Mouse (Mus musculus): ENCODE results near the gene Dcaf1. TPM values are rescaled to one million over a fixed set of nuclear protein-coding genes. Genes with fewer than 3 reads are reported as not detected.

Gene Dcaf1
- polyA plus RNA-seq (2016; fragmentation: Nextera tagmentation; extraction: Ambion mirVana), result 18.6 and 19.3 TPM in 2 replicates

- peak; percentile 90 for ATAC-seq
- H3K9ac ChIP-seq, result peak within 1 kb of the TSS; percentile 96
- no peaks in the 10 kb centered on the region for H3K9me3 ChIP-seq (replicated peaks)
- H3K4me2 ChIP-seq, result peak within 1 kb of the TSS; percentile 67
- no peaks in the 10 kb centered on the region for H3K27me3 ChIP-seq (replicated peaks)
- peaks cover 28% of the 10 kb centered on the region for H3K4me1 ChIP-seq
- H3K27ac ChIP-seq, result peak within 1 kb of the TSS; percentile 94
- under 1% methylated on average over 66 of the region's 71 CpGs for WGBS (ENCODE audit: insufficient replicate concordance)
- peaks cover 8% of the 10 kb centered on the region; the same call in 1 of the 2 replicates for H3K36me3 ChIP-seq
- H3K4me3 ChIP-seq, result peak within 1 kb of the TSS; percentile 100
Observed at GRCm38 (mm10) chr9:106821618-106822380, at the start of gene Dcaf1. Dcaf1 (plus strand) TSS chr9:106821874.

GRCm38 (mm10) chr9:106776116-106776515, 45.6 kb upstream of the Dcaf1 start:
- no peaks in the 10 kb centered on the region for H3K36me3 ChIP-seq
- H3K9ac ChIP-seq, result no peak overlapping the region
- no peak overlapping the region for H3K4me2 ChIP-seq
- no peak overlapping the region for H3K4me3 ChIP-seq
- no peaks in the 10 kb centered on the region for H3K27me3 ChIP-seq (replicated peaks)
- 36% methylated on average over 1 of the region's 1 CpGs for WGBS (ENCODE audit: insufficient replicate concordance)
- peaks cover 36% of the 10 kb centered on the region for H3K4me1 ChIP-seq
- no peaks in the 10 kb centered on the region for H3K9me3 ChIP-seq (replicated peaks)
- H3K27ac ChIP-seq, result no peak overlapping the region
- ATAC-seq, result peak; percentile 60; the same call in 1 of the 2 replicates

- Histone ChIP-seq H3K9me3 (replicated peaks) (no peaks in the 10 kb centered on the region), H3K36me3 (no peaks in the 10 kb centered on the region), H3K27ac (no peak overlapping the region), H3K9ac (no peak overlapping the region), H3K27me3 (replicated peaks) (no peaks in the 10 kb centered on the region), H3K4me1 (peaks cover 27% of the 10 kb centered on the region), H3K4me3 (no peak overlapping the region), H3K4me2 (no peak overlapping the region)
- ATAC-seq, result no peak
- WGBS (ENCODE audit: insufficient replicate concordance), result 78% methylated on average over 3 of the region's 3 CpGs
Observed at GRCm38 (mm10) chr9:106777423-106777822, 44.3 kb upstream of the Dcaf1 start.

- no peaks in the 10 kb centered on the region for H3K36me3 ChIP-seq
- 76% methylated on average over 4 of the region's 4 CpGs for WGBS (ENCODE audit: insufficient replicate concordance)
- H3K27ac ChIP-seq, result no peak overlapping the region
- no peak overlapping the region for H3K4me2 ChIP-seq
- no peak overlapping the region for H3K9ac ChIP-seq
- no peak for ATAC-seq
- H3K27me3 ChIP-seq (replicated peaks), result no peaks in the 10 kb centered on the region
- no peaks in the 10 kb centered on the region for H3K9me3 ChIP-seq (replicated peaks)
- H3K4me1 ChIP-seq, result peaks cover 21% of the 10 kb centered on the region
- no peak overlapping the region for H3K4me3 ChIP-seq
Observed at GRCm38 (mm10) chr9:106778319-106778718, 43.4 kb upstream of the Dcaf1 start.

GRCm38 (mm10) chr9:106780086-106780485, 41.6 kb upstream of the Dcaf1 start:
- Histone ChIP-seq H3K4me2 (no peak overlapping the region), H3K36me3 (no peaks in the 10 kb centered on the region), H3K27me3 (replicated peaks) (no peaks in the 10 kb centered on the region), H3K9me3 (replicated peaks) (no peaks in the 10 kb centered on the region), H3K4me1 (peaks cover 18% of the 10 kb centered on the region), H3K27ac (no peak overlapping the region), H3K4me3 (no peak overlapping the region), H3K9ac (no peak overlapping the region)
- no peak for ATAC-seq
- 87% methylated on average over 3 of the region's 3 CpGs for WGBS (ENCODE audit: insufficient replicate concordance)

DNA sequence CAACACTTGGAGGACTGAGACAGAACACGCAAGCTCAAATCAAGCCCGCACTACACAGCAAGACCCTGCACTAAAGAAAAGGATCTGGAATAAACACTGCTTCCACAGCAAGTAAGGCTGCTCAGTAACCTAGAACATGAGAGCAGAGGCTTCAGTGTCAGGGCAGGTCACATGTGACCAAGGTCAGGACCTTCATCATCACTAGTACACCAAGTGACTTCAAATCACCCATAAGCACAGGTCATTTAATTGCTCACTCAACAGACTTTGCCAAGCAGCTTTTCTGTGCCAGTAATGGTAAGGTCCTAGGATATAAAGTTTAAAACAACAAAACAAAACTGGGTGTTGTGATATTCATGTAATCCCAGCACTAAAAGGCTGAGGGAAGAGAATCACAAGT, 38.1 kb upstream of the Dcaf1 start:
- no peak for ATAC-seq
- 85% methylated on average over 2 of the region's 2 CpGs for WGBS (ENCODE audit: insufficient replicate concordance)
- Histone ChIP-seq H3K4me2 (no peak overlapping the region), H3K36me3 (no peaks in the 10 kb centered on the region), H3K27me3 (replicated peaks) (no peaks in the 10 kb centered on the region), H3K9me3 (replicated peaks) (no peaks in the 10 kb centered on the region), H3K4me1 (peaks cover 36% of the 10 kb centered on the region), H3K27ac (no peak overlapping the region), H3K9ac (no peak overlapping the region), H3K4me3 (no peak overlapping the region)

DNA sequence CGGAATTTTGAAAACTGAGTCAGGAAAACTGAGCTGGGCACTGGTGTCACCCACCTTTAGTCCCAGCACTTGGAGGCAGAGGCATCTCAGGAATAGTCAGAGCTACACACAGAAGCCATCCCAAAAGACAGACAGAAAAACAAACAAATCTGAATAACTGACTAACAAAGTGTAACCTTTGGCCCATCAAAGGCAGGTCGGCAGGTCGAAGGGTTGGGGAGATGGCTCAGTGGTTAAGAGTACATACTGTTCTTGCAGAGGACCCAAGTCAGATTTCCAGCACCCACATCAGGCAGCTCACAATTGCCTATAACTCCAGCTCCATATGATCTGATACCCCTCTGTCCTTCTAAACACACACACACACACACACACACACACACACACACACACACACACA, 36.5 kb upstream of the Dcaf1 start:
- Histone ChIP-seq H3K4me1 (peaks cover 41% of the 10 kb centered on the region), H3K9me3 (replicated peaks) (no peaks in the 10 kb centered on the region), H3K36me3 (no peaks in the 10 kb centered on the region), H3K27me3 (replicated peaks) (no peaks in the 10 kb centered on the region), H3K4me3 (no peak overlapping the region), H3K4me2 (no peak overlapping the region), H3K27ac (no peak overlapping the region), H3K9ac (no peak overlapping the region)
- 69% methylated on average over 3 of the region's 3 CpGs for WGBS (ENCODE audit: insufficient replicate concordance)
- ATAC-seq, result no peak

DNA sequence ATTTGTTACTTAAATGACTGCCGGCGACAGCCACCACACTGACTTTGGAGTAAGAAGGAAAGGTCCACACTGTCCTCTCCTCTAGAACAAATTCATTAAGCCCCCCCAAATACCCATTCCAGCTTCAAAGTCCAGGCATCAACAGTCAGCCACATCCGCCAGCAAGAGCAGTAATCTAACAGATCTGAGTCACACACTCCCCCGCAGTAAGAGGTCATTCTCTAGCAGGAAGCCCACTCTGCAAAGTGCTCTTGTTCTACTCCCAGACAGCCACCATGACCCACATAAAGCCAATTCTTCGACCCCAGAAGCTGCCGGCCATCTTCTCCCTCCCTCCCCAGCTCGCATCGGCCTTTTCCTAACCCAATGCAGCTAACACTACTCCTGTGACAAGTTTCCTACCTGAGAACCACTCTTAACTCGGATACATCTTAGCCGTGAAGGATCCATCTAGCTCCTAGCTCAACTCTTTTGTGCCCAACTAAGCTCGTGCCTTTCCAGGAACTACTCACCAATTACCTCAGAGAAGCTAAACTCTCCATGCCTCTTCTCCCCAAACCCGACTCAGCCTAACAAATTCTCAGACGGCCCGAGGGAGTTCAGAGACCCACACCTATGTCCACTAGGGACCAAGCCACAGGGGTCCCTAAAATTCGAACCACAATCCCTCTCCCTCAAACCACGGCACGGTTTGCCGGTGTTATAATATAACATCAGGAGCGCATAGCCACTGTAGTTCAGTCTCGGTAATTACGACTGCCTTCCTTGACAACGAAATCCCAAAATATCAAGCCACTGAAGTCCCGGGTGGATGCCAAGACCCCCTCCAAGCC, 33.5 kb upstream of the Dcaf1 start:
- peaks cover 40% of the 10 kb centered on the region for H3K4me1 ChIP-seq
- ATAC-seq, result peak; percentile 9; the same call in 1 of the 2 replicates
- H3K27me3 ChIP-seq (replicated peaks), result peaks cover 7% of the 10 kb centered on the region; the same call in 1 of the 2 replicates
- peak overlapping the region; percentile 96 for H3K4me3 ChIP-seq
- peak overlapping the region; percentile 89 for H3K4me2 ChIP-seq
- 5% methylated on average over 23 of the region's 23 CpGs for WGBS (ENCODE audit: insufficient replicate concordance)
- H3K36me3 ChIP-seq, result no peaks in the 10 kb centered on the region
- H3K9ac ChIP-seq, result peak overlapping the region; percentile 98
- no peaks in the 10 kb centered on the region for H3K9me3 ChIP-seq (replicated peaks)
- H3K27ac ChIP-seq, result peak overlapping the region; percentile 83

DNA sequence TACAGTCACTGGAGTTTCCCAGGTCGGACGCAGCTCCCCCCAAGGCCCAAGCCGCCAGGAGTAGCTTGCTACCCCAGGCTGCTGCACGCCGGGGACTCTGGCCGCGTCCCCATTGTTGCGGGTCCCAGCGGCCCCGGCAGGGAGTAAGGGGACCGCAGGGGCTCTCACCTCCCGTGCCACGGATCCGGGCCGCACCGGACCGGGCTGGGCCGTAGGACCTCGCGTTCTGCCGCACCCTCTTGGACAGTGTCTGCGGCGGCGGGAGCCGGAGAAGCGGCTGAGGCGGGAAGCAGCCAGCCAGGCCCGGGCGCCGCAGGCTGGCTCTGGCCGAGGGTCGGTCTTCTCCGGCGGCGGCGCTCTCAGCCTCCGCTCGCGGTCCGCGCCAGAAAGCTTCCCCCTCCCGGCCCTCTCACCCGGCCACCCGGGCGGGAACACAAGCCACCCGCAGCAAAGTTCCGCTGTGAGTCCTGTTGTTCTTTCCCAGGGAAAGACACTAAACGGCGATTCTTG, 32.8 kb upstream of the Dcaf1 start, which contains the start of gene Rad54l2:
Gene Rad54l2, minus strand, starts transcription at position 383 of the 510 bp plus-strand sequence.
- peak; percentile 89 for ATAC-seq
- Histone ChIP-seq H3K9ac (peak within 1 kb of the TSS; percentile 98), H3K4me2 (peak within 1 kb of the TSS; percentile 89), H3K4me3 (peak within 1 kb of the TSS; percentile 96), H3K9me3 (replicated peaks) (no peaks in the 10 kb centered on the region), H3K36me3 (no peaks in the 10 kb centered on the region), H3K27ac (peak within 1 kb of the TSS; percentile 83), H3K4me1 (peaks cover 36% of the 10 kb centered on the region), H3K27me3 (replicated peaks) (peaks cover 7% of the 10 kb centered on the region; the same call in 1 of the 2 replicates)
- WGBS (ENCODE audit: insufficient replicate concordance), result under 1% methylated on average over 49 of the region's 49 CpGs

DNA sequence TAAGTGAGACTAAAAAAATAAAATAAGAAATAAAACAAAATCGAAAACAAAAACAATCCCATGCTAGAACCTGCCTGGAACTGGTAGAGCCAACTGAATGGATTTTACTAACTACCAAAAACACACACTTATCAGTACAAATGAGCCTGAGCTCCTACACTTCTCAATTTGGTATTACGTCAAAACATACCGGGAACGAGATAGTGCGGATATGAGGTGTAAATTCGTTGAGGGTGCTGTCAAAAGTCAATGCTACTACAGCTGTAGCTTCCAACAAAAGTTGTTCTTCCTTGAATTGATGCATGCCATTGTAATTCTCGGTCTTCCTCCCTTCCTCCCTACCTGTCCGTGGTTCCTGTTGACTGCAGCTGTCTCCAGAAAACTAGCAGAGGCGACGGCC, 32.3 kb upstream of the Dcaf1 start:
- H3K4me2 ChIP-seq, result peak overlapping the region; percentile 89
- peak overlapping the region; percentile 98 for H3K9ac ChIP-seq
- H3K9me3 ChIP-seq (replicated peaks), result no peaks in the 10 kb centered on the region
- 8% methylated on average over 10 of the region's 10 CpGs for WGBS (ENCODE audit: insufficient replicate concordance)
- H3K27ac ChIP-seq, result peak overlapping the region; percentile 83
- H3K4me1 ChIP-seq, result peaks cover 36% of the 10 kb centered on the region
- peaks cover 7% of the 10 kb centered on the region; the same call in 1 of the 2 replicates for H3K27me3 ChIP-seq (replicated peaks)
- H3K4me3 ChIP-seq, result peak overlapping the region; percentile 96
- H3K36me3 ChIP-seq, result no peaks in the 10 kb centered on the region
- ATAC-seq, result peak; percentile 20; the same call in 1 of the 2 replicates

- 54% methylated on average over 6 of the region's 6 CpGs for WGBS (ENCODE audit: insufficient replicate concordance)
- H3K4me1 ChIP-seq, result peaks cover 28% of the 10 kb centered on the region
- peaks cover 7% of the 10 kb centered on the region; the same call in 1 of the 2 replicates for H3K27me3 ChIP-seq (replicated peaks)
Observed at GRCm38 (mm10) chr9:106790831-106791230, 30.8 kb upstream of the Dcaf1 start.

More at GRCm38 (mm10) chr9:106790831-106791230, 30.8 kb upstream of the Dcaf1 start:
- no peaks in the 10 kb centered on the region for H3K36me3 ChIP-seq
- H3K4me2 ChIP-seq, result no peak overlapping the region
- H3K4me3 ChIP-seq, result no peak overlapping the region
- H3K9ac ChIP-seq, result no peak overlapping the region
- ATAC-seq, result no peak
- H3K9me3 ChIP-seq (replicated peaks), result no peaks in the 10 kb centered on the region
- H3K27ac ChIP-seq, result no peak overlapping the region
